Mouse (Mus musculus) kidney, embryonic 15.5 days (tissue): ENCODE data around the gene Pnpla2. TPM values are rescaled to one million over a fixed set of nuclear protein-coding genes. Genes with fewer than 3 reads are reported as not detected.
A peak's percentile ranks its signal among the peaks of the same experiment; 100 is the strongest.

Experiments
- ATAC-seq: fragments of 200-750 bp; cut with Nextera tagmentation; replicated peaks from 2 replicates; pipeline ENCODE4 v1.8.0; 2017; ENCODE audit warnings: moderate TSS enrichment; ENCODE audit not compliant: low FRiP score
- H3K27ac ChIP-seq: fragments of 300-500 bp; sonication (generic); 2 replicates; pipeline ENCODE4 v1.5.1; 2015; ENCODE audit warnings: mild to moderate bottlenecking, inconsistent platforms
- H3K27me3 ChIP-seq: fragments of 300-500 bp; sonication (generic); 2 replicates; pipeline ENCODE4 v1.6.1; 2015; ENCODE audit warnings: inconsistent platforms
- H3K36me3 ChIP-seq: fragments of 300-500 bp; sonication (generic); 2 replicates; pipeline ENCODE4 v1.6.1; 2015; ENCODE audit warnings: inconsistent platforms
- H3K4me1 ChIP-seq: fragments of 300-500 bp; sonication (generic); 2 replicates; pipeline ENCODE4 v1.6.1; 2015; ENCODE audit warnings: inconsistent platforms
- H3K4me2 ChIP-seq: fragments of 300-500 bp; sonication (generic); 2 replicates; pipeline ENCODE4 v1.6.1; 2015; ENCODE audit warnings: moderate library complexity, mild to moderate bottlenecking, inconsistent platforms
- H3K4me3 ChIP-seq: fragments of 300-500 bp; sonication (generic); replicated peaks from 2 replicates; pipeline ENCODE4 v1.5.1; 2015; ENCODE audit warnings: mild to moderate bottlenecking, inconsistent platforms
- H3K9ac ChIP-seq: fragments of 300-500 bp; sonication (generic); 2 replicates; pipeline ENCODE4 v1.6.1; 2015; ENCODE audit warnings: mild to moderate bottlenecking, inconsistent platforms
- H3K9me3 ChIP-seq: fragments of 300-500 bp; sonication (generic); replicated peaks from 2 replicates; pipeline ENCODE4 v1.6.1; 2016; ENCODE audit warnings: inconsistent platforms
- WGBS: fragments of 180-500 bp; shearing (Covaris S2); methylation state at CpG from one replicate; pipeline ENCODE4 v1.1.7; 2015; ENCODE audit warnings: mixed read lengths; 5-methylcytosine and 5-hydroxymethylcytosine counted together
- polyA plus RNA-seq: library from polyadenylated mRNA; unstranded; fragments of >200 nt; fragmentation: Nextera tagmentation; extraction: Ambion mirVana; gene quantifications from 2 replicates; pipeline ENCODE4 v1.2.1, GENCODE M21; 2015

The Pnpla2 gene
- polyA plus RNA-seq, 1 experiment from 2014 or later = 41.7 TPM

DNA sequence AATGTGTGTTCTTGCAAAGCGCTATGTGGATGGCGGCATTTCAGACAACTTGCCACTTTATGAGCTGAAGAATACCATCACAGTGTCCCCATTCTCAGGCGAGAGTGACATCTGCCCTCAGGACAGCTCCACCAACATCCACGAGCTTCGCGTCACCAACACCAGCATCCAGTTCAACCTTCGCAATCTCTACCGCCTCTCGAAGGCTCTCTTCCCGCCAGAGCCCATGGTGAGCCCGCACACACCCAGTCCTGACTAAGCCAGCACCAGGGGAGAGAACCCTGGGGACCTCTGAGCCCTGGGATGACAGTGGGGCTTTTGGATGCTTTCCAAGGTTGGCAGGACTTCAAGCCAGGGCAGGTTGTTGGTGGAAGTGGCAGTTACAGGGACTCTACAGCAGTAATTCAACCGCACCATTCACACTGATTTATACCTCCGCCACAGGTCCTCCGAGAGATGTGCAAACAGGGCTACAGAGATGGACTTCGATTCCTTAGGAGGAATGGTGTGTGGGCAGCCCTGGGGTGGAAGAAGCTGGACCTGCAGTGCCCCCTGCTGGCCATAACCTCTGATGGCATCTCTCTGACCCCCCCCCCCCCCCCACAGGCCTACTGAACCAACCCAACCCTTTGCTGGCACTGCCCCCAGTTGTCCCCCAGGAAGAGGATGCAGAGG, 3.1 kb downstream of the Pnpla2 start:
- peaks cover 17% of the 10 kb centered on the region for H3K36me3 ChIP-seq
- no peak overlapping the region for H3K27ac ChIP-seq
- no peak overlapping the region for H3K4me3 ChIP-seq
- H3K4me2 ChIP-seq = no peak overlapping the region
- H3K9ac ChIP-seq = no peak overlapping the region
- WGBS = 76% methylated on average over 15 of the region's 15 CpGs
- no peaks in the 10 kb centered on the region for H3K9me3 ChIP-seq
- no peak for ATAC-seq
- H3K4me1 ChIP-seq = peaks cover 66% of the 10 kb centered on the region
- peaks cover 30% of the 10 kb centered on the region for H3K27me3 ChIP-seq

DNA sequence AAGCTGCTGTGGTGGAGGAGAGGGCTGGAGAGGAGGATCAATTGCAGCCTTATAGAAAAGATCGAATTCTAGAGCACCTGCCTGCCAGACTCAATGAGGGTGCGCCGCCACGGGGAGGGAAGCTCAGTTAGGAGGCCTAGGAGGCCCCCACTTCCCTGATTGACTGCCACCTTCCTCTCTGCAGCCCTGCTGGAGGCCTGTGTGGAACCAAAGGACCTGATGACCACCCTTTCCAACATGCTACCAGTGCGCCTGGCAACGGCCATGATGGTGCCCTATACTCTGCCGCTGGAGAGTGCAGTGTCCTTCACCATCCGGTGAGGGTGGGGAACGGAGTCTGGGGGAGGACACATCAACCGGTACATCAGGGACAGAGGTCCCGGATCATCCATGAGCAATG, 3.7 kb downstream of the Pnpla2 start:
- Histone ChIP-seq H3K27me3 (peaks cover 35% of the 10 kb centered on the region), H3K36me3 (peaks cover 17% of the 10 kb centered on the region), H3K4me3 (no peak overlapping the region), H3K27ac (no peak overlapping the region), H3K4me1 (peaks cover 72% of the 10 kb centered on the region), H3K9ac (no peak overlapping the region), H3K9me3 (no peaks in the 10 kb centered on the region), H3K4me2 (no peak overlapping the region)
- WGBS = 92% methylated on average over 11 of the region's 11 CpGs
- ATAC-seq = no peak

DNA sequence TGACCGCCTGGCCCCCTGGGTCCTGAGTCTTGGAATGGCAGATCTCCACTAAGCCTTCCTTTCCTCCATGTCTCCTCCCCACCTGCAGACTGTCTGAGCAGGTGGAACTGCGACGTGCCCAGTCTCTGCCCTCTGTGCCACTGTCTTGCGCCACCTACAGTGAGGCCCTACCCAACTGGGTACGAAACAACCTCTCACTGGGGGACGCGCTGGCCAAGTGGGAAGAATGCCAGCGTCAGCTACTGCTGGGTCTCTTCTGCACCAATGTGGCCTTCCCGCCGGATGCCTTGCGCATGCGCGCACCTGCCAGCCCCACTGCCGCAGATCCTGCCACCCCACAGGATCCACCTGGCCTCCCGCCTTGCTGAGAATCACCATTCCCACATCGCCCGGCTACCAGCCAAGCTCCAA, 4.3 kb downstream of the Pnpla2 start:
- H3K4me1 ChIP-seq = peaks cover 77% of the 10 kb centered on the region
- 90% methylated on average over 17 of the region's 17 CpGs for WGBS

DNA sequence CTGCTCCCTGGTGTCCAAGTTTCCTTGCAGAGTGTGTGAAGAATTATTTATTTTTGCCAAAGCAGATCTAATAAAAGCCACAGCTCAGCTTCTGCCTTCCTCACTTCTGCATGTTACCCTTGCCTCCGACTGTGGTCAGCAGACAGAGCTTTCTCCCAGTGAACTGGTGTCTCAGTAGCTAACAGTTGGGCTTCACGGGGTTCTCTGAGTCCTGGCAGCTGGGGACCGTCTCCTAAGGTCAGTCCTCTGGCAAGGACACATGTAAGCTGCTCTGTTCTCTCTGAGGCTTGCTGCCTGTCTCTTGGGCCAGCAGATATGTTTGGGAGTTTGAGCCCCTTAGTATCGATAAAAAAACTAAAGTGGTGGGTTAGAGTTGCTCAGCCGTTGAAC, 5.0 kb downstream of the Pnpla2 start:
- Histone ChIP-seq H3K27me3 (peaks cover 49% of the 10 kb centered on the region), H3K27ac (no peak overlapping the region), H3K4me3 (no peak overlapping the region), H3K9me3 (no peaks in the 10 kb centered on the region), H3K4me2 (no peak overlapping the region), H3K36me3 (peaks cover 17% of the 10 kb centered on the region), H3K4me1 (peaks cover 78% of the 10 kb centered on the region), H3K9ac (no peak overlapping the region)
- no peak for ATAC-seq
- 59% methylated on average over 5 of the region's 5 CpGs for WGBS

More for the DNA sequence above, 4.3 kb downstream of the Pnpla2 start:
- Histone ChIP-seq H3K9ac (no peak overlapping the region), H3K9me3 (no peaks in the 10 kb centered on the region), H3K27me3 (peaks cover 42% of the 10 kb centered on the region), H3K27ac (no peak overlapping the region), H3K4me2 (no peak overlapping the region), H3K4me3 (no peak overlapping the region), H3K36me3 (peaks cover 17% of the 10 kb centered on the region)
- no peak for ATAC-seq

DNA sequence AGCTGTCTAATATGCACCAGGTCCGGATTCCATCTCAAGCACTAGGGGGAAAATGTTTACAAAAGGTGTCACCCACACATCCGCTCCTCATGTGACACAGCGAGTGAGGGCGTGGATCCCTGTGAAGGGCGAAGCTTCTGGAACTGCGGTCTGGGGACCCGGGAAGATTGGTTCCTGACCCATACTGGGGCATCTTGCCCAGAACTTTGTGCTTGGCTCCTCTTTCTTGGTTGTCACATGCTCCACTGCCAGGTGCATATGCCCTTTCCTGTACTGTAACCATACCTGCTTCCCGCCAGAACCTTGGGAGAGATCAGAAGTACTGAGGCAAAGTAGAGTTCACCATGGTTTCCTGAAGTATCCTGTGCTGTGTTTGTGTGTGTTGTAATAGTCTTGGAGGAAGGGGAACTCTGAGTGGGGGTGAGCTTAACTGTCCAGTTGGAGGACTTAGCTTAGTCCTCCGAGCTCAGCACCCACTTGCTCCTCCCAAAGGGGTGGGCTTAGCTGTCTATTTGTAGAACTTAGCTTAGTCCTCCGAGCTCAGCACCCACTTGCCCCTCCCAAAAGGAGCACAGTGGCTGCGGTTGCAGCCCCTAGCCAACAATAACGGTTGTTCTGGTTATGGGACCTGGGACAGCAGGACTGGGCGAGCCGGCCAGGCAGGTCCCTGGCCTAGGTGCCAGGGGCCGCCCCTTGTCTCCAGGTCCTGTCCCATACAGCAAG, 5.6 kb downstream of the Pnpla2 start, which contains the start of gene Cracr2b:
Gene Cracr2b, plus strand, starts transcription at position 704 of the 723 bp plus-strand sequence.
- Histone ChIP-seq H3K36me3 (peaks cover 17% of the 10 kb centered on the region), H3K27me3 (peaks cover 54% of the 10 kb centered on the region), H3K9ac (peak within 1 kb of the TSS; percentile 46), H3K4me3 (peak within 1 kb of the TSS; percentile 56), H3K4me2 (peak within 1 kb of the TSS; percentile 97), H3K27ac (no peak within 1 kb of the TSS), H3K4me1 (peaks cover 80% of the 10 kb centered on the region), H3K9me3 (no peaks in the 10 kb centered on the region)
- ATAC-seq = no peak
- 72% methylated on average over 15 of the region's 15 CpGs for WGBS

DNA sequence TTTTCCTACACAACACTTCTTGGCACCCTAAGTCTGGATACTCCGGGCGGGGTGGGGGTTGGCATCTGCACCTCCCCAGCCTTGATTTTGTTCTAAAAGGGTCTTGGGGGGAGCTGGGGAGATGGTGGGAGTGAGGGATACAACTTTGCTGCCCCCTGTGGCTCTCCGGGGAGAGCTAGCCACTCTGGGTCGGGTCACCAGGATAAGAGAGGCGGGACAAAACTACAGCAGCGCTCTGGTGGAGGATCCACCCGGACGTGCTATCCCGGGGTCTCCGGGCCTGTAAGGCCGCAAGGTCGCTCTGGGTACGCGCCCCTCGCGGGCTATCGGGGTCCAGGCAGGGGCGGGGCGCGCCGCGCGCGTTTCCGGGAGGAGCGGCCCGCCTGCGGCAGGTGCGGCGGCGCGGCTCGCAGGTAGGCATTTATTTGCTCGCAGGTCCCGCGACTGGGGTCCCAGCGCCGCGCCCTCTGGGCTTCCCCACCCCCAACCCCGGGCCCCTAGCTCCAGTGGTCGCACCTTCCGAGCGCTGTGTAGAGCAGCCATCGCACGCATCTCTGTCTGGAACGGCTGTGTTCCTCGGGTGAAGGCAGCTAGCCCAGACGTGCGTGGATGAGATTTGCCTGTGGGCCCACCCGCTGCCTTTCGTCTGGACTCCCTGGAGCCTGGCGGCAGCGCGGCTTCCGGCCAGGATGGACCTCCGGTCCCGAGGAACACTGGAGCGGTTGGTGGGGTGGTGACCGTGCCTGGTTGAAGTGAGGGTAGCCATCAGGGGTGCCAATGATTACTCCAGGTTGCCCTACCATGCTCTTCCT, 6.7 kb downstream of the Pnpla2 start:
- ATAC-seq = no peak
- Histone ChIP-seq H3K4me3 (peak overlapping the region; percentile 56), H3K27ac (no peak overlapping the region), H3K4me1 (peaks cover 78% of the 10 kb centered on the region), H3K27me3 (peaks cover 60% of the 10 kb centered on the region), H3K36me3 (peaks cover 17% of the 10 kb centered on the region), H3K9ac (peak overlapping the region; percentile 46), H3K4me2 (peak overlapping the region; percentile 97), H3K9me3 (no peaks in the 10 kb centered on the region)
- 2% methylated on average over 57 of the region's 59 CpGs for WGBS

DNA sequence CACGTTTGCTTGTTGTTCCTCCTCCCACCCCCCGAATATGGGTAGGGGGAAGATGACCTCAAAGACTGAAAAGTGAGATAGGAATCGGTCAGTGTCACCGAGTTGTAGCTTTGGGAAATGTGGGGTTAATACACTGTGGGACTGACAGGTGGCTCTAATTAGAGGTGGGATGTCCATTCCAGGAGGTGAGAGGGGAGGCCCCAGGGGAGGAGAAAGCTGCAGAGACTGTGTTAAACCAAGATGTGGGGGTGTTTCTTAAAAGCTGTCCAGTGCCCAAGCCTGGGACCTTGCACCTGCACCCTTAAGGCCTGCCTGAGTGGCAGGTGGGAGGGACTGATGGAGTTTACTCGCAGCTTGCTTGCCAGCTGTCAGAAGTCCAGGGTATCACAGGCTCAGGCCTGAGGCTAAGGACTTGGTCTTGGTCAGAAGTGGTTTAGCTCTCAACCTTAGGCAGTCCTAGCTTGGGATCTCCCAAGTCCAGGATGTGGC, 7.4 kb downstream of the Pnpla2 start:
- Histone ChIP-seq H3K27me3 (peaks cover 60% of the 10 kb centered on the region), H3K4me2 (peak overlapping the region; percentile 97), H3K9ac (peak overlapping the region; percentile 46; the same call in 1 of the 2 replicates), H3K27ac (no peak overlapping the region), H3K4me1 (peaks cover 81% of the 10 kb centered on the region), H3K4me3 (peak overlapping the region; percentile 56), H3K36me3 (peaks cover 17% of the 10 kb centered on the region), H3K9me3 (no peaks in the 10 kb centered on the region)
- ATAC-seq = no peak
- WGBS = 11% methylated on average over 5 of the region's 5 CpGs

DNA sequence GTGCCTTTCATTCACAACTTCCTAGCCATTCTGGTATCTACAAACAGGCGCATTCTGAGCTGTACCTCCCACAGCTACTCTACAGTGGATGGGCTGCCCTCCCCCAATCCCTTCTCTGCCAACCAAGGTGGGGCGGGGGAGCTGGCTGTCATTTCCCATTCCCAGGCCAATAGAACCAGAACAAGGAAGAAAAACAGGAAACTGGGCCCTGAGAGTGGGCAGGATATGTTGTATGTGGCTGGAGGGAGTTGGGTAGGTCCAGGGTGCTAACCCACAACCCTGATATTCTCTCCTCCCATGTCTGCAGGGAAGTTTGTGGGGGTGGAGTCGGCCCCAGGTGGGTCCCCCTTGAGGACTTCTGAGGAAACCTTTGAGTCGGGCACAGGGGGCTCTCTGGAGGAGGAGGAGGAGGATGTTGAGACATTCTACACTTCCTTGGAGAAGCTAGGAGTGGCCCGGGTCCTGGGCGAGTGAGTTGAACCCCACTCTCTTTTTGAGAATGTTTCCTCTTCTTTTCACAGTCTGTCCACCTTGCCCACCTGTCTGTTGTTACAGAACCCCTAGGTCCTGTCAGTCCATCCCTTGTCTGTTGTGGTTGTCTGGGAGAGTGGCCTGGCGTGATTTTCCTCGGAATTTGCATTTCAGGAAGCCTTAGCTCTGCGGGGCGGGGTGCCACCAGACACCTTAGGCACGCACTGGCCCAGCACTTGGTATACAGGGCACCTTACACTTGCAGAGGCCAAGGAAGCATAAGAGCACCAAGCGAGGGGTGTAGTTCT, 9.0 kb downstream of the Pnpla2 start:
- peak overlapping the region; percentile 45; the same call in 1 of the 2 replicates for H3K27ac ChIP-seq
- ATAC-seq = no peak
- H3K9me3 ChIP-seq = no peaks in the 10 kb centered on the region
- peaks cover 8% of the 10 kb centered on the region; the same call in 1 of the 2 replicates for H3K36me3 ChIP-seq
- WGBS = 37% methylated on average over 12 of the region's 12 CpGs
- peak overlapping the region; percentile 49 for H3K4me2 ChIP-seq
- peaks cover 90% of the 10 kb centered on the region for H3K4me1 ChIP-seq
- peaks cover 60% of the 10 kb centered on the region for H3K27me3 ChIP-seq
- peak overlapping the region; percentile 24 for H3K4me3 ChIP-seq
- H3K9ac ChIP-seq = 0 out of 2 replicates have a peak overlapping the region, but pooled peaks have one; percentile 21

DNA sequence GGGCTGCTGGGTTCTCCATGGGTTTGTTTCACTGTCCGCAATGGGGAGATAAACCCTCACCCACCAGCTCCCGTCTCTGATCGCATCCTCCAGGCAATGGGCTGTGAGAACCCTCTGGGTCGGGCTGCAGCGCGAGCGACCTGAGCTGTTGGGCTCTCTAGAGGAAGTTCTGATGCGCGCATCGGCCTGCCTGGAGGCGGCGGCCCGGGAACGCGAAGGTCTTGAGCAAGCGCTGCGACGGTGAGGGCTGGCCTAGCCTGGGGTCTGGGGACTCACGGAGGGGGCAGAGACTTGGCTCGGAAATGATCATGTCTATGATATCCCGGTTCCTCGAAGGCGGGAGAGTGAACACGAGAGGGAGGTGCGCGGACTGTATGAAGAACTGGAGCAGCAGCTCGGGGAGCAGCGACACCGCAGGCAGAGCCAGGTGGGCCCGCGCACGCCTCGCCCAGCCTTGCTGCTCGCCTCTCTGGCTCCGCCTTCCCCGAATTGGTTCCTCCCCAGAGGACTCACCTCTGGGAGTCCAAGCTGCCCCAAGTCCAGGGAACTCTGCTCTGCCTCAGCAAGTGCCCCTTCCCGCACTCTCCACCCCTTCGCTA, 9.7 kb downstream of the Pnpla2 start:
- H3K4me1 ChIP-seq = peaks cover 94% of the 10 kb centered on the region
- no peaks in the 10 kb centered on the region for H3K9me3 ChIP-seq
- peaks cover 5% of the 10 kb centered on the region; the same call in 1 of the 2 replicates for H3K36me3 ChIP-seq
- H3K9ac ChIP-seq = 0 out of 2 replicates have a peak overlapping the region, but pooled peaks have one; percentile 21
- H3K4me2 ChIP-seq = peak overlapping the region; percentile 49
- H3K27ac ChIP-seq = no peak overlapping the region
- peaks cover 60% of the 10 kb centered on the region for H3K27me3 ChIP-seq
- no peak for ATAC-seq
- peak overlapping the region; percentile 24 for H3K4me3 ChIP-seq
- 7% methylated on average over 38 of the region's 38 CpGs for WGBS

DNA sequence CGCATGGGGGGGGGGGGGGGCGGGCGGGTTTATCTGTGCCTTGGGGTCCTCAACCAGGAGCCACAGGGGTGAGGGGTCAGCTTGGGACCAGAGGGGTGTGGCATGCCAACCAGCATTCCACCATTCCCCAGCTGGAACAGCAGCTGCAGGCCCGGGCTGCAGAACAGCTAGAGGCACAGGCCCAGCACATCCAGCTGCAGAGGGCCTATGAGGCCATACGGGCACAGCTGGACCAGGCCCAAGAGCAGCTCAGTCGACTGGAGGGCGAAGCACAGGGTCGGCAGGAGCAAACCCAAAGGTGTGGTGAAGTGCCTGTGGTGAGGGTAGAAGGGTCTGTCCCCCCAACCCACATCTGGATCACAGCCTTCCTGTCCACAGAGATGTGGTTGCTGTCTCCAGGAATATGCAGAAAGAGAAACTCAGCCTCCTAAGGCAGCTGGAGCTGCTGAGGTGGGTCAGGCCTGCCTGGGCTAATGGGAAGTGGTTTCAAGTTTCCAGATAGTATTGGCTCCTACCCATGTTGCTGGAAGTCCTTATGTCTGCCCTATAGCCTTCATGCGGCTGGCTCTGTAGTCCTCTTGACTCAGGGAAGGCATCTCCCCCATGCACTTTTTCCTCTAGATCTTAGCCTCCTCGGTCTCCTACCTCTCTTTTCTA, 10.5 kb downstream of the Pnpla2 start:
- peak overlapping the region; percentile 49 for H3K4me2 ChIP-seq
- H3K4me3 ChIP-seq = 0 out of 2 replicates have a peak overlapping the region, but pooled peaks have one; percentile 3
- H3K4me1 ChIP-seq = peaks cover 94% of the 10 kb centered on the region
- no peak for ATAC-seq
- no peaks in the 10 kb centered on the region for H3K9me3 ChIP-seq
- H3K9ac ChIP-seq = no peak overlapping the region
- 49% methylated on average over 7 of the region's 10 CpGs for WGBS
- H3K27me3 ChIP-seq = peaks cover 56% of the 10 kb centered on the region
- peak overlapping the region; percentile 19 for H3K27ac ChIP-seq
- peaks cover 11% of the 10 kb centered on the region for H3K36me3 ChIP-seq
